Mouse (Mus musculus) liver, adult 2 months (tissue): ENCODE data around the gene Lcn3. TPM values are rescaled to one million over a fixed set of nuclear protein-coding genes. Genes with fewer than 3 reads are reported as not detected.

Experiments used
- DNase-seq: peaks from one replicate; pipeline ENCODE4 v3.0.0-alpha.2; 2011; ENCODE audit warnings: low read depth, low spot score; ENCODE audit errors: extremely low read depth
- H3K27ac ChIP-seq: fragments of 200-500 bp; replicated peaks from 2 replicates; pipeline ENCODE4 v1.5.1; 2012; ENCODE audit warnings: low read depth, mild to moderate bottlenecking, control low read depth, inconsistent platforms, low read length; ENCODE audit not compliant: insufficient read depth
- H3K27me3 ChIP-seq: fragments of 200-500 bp; 2 replicates; pipeline ENCODE4 v1.6.1; 2012; ENCODE audit warnings: mild to moderate bottlenecking, moderate library complexity, low read length, inconsistent platforms; ENCODE audit not compliant: control insufficient read depth, insufficient read depth
- H3K36me3 ChIP-seq: fragments of 200-500 bp; 2 replicates; pipeline ENCODE4 v1.6.1; 2012; ENCODE audit warnings: low read length, inconsistent platforms; ENCODE audit not compliant: control insufficient read depth, insufficient read depth
- H3K4me1 ChIP-seq: fragments of 200-500 bp; 2 replicates; pipeline ENCODE4 v1.6.1; 2011; ENCODE audit warnings: low read length; ENCODE audit not compliant: control insufficient read depth, insufficient read depth
- H3K4me3 ChIP-seq: fragments of 200-500 bp; 2 replicates; pipeline ENCODE4 v1.5.1; 2011; ENCODE audit warnings: low read depth, mild to moderate bottlenecking, control low read depth, low read length, moderate library complexity; ENCODE audit not compliant: insufficient read depth
- H3K79me2 ChIP-seq: fragments of 200-500 bp; 2 replicates; pipeline ENCODE4 v1.6.1; 2012; ENCODE audit warnings: inconsistent platforms, mild to moderate bottlenecking, low read length, moderate library complexity; ENCODE audit not compliant: control insufficient read depth, insufficient read depth
- H3K9ac ChIP-seq: fragments of 200-500 bp; 2 replicates; pipeline ENCODE4 v1.6.1; 2012; ENCODE audit warnings: low read depth, mild to moderate bottlenecking, control low read depth, inconsistent platforms, low read length
- CTCF ChIP-seq: fragments of 200-500 bp; IDR thresholded peaks from 2 replicates; pipeline ENCODE4 v1.5.1; 2011; ENCODE audit warnings: low read depth, low read length, control low read depth
- POLR2A ChIP-seq: fragments of 200-500 bp; IDR thresholded peaks from 2 replicates; pipeline ENCODE4 v1.6.1; 2011; ENCODE audit warnings: low read length, control low read depth; ENCODE audit not compliant: insufficient read depth; ENCODE audit errors: extremely low read depth
- WGBS: fragments of 180-500 bp; shearing (Covaris S2); methylation state at CpG from one replicate; pipeline ENCODE4 v1.1.7; 2018; 5-methylcytosine and 5-hydroxymethylcytosine counted together
- polyA plus RNA-seq: library from polyadenylated mRNA; depleted of rRNA; stranded (reverse); fragments of >200 nt; gene quantifications from 2 replicates; pipeline ENCODE4 v1.2.3, GENCODE M21; 2012
- total RNA-seq: library from RNA; depleted of rRNA; stranded (reverse); fragments of >200 nt; gene quantifications from 2 replicates; pipeline ENCODE4 v1.2.3, GENCODE M21; 2014

Gene Lcn3
- total and polyA plus RNA-seq, 2 experiments = not detected

- no peaks in the 10 kb centered on the region for H3K36me3 ChIP-seq
- no peaks in the 10 kb centered on the region for H3K27me3 ChIP-seq
- no peak for TF ChIP-seq POLR2A
- TF ChIP-seq CTCF = no peak
- no peak overlapping the region for H3K4me3 ChIP-seq
- H3K4me1 ChIP-seq = no peaks in the 10 kb centered on the region
- no peak overlapping the region for H3K27ac ChIP-seq
- no peak for DNase-seq
- no peaks in the 10 kb centered on the region for H3K79me2 ChIP-seq
- H3K9ac ChIP-seq = no peak overlapping the region
- 80% methylated on average over 9 of the region's 9 CpGs for WGBS
Observed at GRCm38 (mm10) chr2:25779076-25779475, 13.7 kb downstream of the Lcn3 start.

- TF ChIP-seq POLR2A (no peak), CTCF (no peak)
- no peaks in the 10 kb centered on the region for H3K4me1 ChIP-seq
- H3K27me3 ChIP-seq = peaks cover 4% of the 10 kb centered on the region; the same call in 1 of the 2 replicates
- 46% methylated on average over 4 of the region's 4 CpGs for WGBS
- no peak for DNase-seq
- no peaks in the 10 kb centered on the region for H3K36me3 ChIP-seq
- no peak overlapping the region for H3K4me3 ChIP-seq
- no peaks in the 10 kb centered on the region for H3K79me2 ChIP-seq
- H3K9ac ChIP-seq = no peak overlapping the region
- no peak overlapping the region for H3K27ac ChIP-seq
Observed at GRCm38 (mm10) chr2:25780921-25781320, 15.6 kb downstream of the Lcn3 start.

DNA sequence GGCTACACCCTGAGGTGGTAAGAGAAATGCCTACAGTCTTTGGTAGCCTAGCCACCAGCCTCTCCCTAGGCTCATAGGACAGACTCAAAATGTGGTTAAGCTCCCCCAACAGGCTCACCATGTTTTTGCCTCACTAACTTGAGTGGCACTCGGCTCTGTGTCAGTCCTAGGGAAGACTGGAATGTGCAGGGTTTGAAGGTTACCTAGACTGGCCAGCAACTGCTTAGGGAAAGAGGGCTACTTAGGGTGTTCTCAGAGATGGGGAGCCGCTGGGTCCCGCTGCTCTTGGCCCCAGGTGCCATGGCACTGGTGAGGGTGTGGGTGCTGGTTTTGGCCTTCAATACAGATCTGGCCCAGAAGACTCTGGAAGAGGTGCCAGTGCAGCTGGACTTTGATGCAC is 16.6 kb downstream of the Lcn3 start, which contains the start of gene Gm13539:
Gene Gm13539 (plus strand): TSS at position 301 of the 400 bp plus-strand sequence.
- H3K27me3 ChIP-seq = peaks cover 4% of the 10 kb centered on the region; the same call in 1 of the 2 replicates
- TF ChIP-seq POLR2A (no peak), CTCF (no peak)
- no peaks in the 10 kb centered on the region for H3K79me2 ChIP-seq
- H3K4me1 ChIP-seq = no peaks in the 10 kb centered on the region
- H3K36me3 ChIP-seq = no peaks in the 10 kb centered on the region
- WGBS = 77% methylated on average over 3 of the region's 3 CpGs
- no peak within 1 kb of the TSS for H3K9ac ChIP-seq
- no peak within 1 kb of the TSS for H3K27ac ChIP-seq
- no peak within 1 kb of the TSS for H3K4me3 ChIP-seq
- DNase-seq = no peak

GRCm38 (mm10) chr2:25785573-25786322 is 20.4 kb downstream of the Lcn3 start:
- no peak for DNase-seq
- Histone ChIP-seq H3K4me1 (no peaks in the 10 kb centered on the region), H3K79me2 (no peaks in the 10 kb centered on the region), H3K4me3 (no peak overlapping the region), H3K9ac (no peak overlapping the region), H3K27me3 (peaks cover 4% of the 10 kb centered on the region; the same call in 1 of the 2 replicates), H3K36me3 (no peaks in the 10 kb centered on the region), H3K27ac (no peak overlapping the region)
- TF ChIP-seq POLR2A = no peak
- TF ChIP-seq CTCF = no peak
- WGBS = 79% methylated on average over 5 of the region's 5 CpGs

- Histone ChIP-seq H3K79me2 (no peaks in the 10 kb centered on the region), H3K27ac (no peak overlapping the region), H3K36me3 (no peaks in the 10 kb centered on the region), H3K27me3 (peaks cover 4% of the 10 kb centered on the region; the same call in 1 of the 2 replicates), H3K4me1 (no peaks in the 10 kb centered on the region), H3K9ac (no peak overlapping the region), H3K4me3 (no peak overlapping the region)
- TF ChIP-seq CTCF (no peak), POLR2A (no peak)
- 79% methylated on average over 3 of the region's 3 CpGs for WGBS
- DNase-seq = no peak
Observed at GRCm38 (mm10) chr2:25789092-25789491, 23.7 kb downstream of the Lcn3 start.

DNA sequence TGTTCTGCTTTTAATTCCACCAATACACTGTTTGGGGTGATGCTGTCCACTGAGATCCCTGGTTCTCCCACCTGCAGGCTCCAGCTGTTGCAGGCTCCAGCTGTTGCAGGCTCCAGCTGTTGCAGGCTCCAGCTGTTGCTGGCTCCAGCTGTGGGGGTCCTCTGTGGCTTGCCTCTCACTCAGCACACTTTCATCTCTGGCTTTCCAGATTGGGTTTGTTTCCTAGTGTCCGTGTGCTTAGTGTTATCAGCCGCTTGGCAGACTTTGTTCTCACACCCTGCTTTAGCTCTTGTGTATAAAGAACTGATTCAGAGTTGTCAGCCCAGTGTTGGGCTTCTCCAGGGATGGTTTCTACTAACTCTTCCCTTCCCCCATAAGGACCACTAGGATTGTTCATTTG is 32.3 kb downstream of the Lcn3 start:
- whole genome bisulfite sequencing = 29% methylated on average over 2 of the region's 2 CpGs
- no peaks in the 10 kb centered on the region for H3K27me3 ChIP-seq

More for the DNA sequence above, 32.3 kb downstream of the Lcn3 start:
- no peak for TF ChIP-seq CTCF
- Histone ChIP-seq H3K4me3 (no peak overlapping the region), H3K4me1 (no peaks in the 10 kb centered on the region), H3K36me3 (no peaks in the 10 kb centered on the region), H3K27ac (no peak overlapping the region), H3K79me2 (no peaks in the 10 kb centered on the region), H3K9ac (no peak overlapping the region)
- DNase-seq = no peak
